Mouse (Mus musculus): ENCODE results near the gene Cntn2. TPM values are rescaled to one million over a fixed set of nuclear protein-coding genes. Genes with fewer than 3 reads are reported as not detected.

Gene Cntn2
- total and polyA plus RNA-seq, 2 experiments from 2014 or later: 17.7 to 84.0 TPM

DNA sequence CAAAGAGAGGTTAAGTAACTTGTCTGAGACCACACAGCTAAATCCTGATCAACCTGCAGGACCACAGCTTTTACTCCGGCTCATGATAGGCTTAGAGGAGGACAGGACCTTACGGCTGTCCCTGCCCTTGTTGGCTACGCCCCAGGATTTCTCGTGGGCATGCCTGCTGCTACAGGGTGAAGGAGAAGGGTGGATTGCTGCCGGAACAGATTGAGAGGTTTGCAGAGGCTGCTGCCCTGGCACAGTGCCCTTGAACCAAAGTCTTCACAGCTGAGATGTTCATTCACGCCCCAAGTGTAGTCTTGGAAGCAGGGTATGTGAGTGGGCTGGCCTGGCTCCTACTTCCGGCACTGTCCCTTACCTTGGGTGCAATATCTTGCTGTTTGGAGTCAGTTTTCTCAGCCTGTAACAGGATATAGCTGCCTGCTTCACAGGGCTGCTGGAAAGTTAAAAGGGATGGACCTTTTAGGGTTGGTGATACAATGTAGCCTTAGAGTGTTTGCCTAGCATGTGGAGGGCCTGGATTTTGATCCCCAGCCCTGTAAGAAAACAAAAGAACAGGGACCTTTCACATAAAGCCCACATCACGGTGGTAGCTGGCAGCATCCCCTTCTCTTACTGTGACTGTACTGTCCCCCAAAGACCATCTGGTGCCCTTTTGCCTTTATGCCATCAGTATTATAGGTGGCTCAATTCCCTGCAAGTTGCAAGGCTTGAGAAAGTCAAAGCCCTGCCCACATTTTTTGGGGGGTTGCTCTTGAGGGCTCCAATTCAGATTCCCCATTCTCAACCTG lies 18.0 kb upstream of the Cntn2 start:
- peaks cover 34% of the 10 kb centered on the region for H3K4me1 ChIP-seq (ENCODE audit: insufficient read depth, low read length)
- no peak for TF ChIP-seq CTCF (IDR thresholded peaks at IDR 0.05; ENCODE audit: low read depth)
- ATAC-seq (peak; percentile 30; the same call in 1 of the 2 replicates), DNase-seq (ENCODE audit: low spot score) (peak; percentile 81)
- no peak overlapping the region for H3K9ac ChIP-seq (replicated peaks; ENCODE audit: low read length)
- H3K4me3 ChIP-seq (ENCODE audit: low read length): no peak overlapping the region
- H3K4me2 ChIP-seq (ENCODE audit: low read depth, low read length): no peak overlapping the region
- no peaks in the 10 kb centered on the region for H3K36me3 ChIP-seq (ENCODE audit: insufficient read depth, low read length)
- no peaks in the 10 kb centered on the region for H3K9me3 ChIP-seq (ENCODE audit: low read length)
- peak overlapping the region; percentile 52 for H3K27ac ChIP-seq
- H3K27me3 ChIP-seq (ENCODE audit: insufficient read depth, low read length): no peaks in the 10 kb centered on the region
- WGBS: 35% methylated on average over 8 of the region's 8 CpGs

DNA sequence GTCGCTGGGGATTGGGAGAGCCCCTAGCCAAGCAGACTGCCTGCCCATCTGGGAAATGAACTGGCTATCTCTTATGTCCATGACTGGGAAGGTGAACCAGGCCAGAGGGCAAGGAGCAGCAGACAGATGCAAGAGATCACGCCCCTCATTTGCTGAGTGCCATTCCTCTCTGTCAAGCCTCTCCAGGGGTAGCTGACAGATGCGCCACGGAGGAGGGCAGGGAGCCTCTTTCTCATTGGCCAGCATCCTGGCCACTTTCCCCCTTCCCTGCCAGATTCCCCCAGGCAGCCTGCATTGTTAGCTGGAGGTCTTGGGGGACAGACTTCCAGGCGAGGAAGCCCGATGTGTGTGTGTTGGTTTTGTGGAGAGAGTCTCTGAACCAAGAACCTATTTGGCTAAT lies 16.0 kb upstream of the Cntn2 start:
- DNase-seq (ENCODE audit: low spot score) (peak; percentile 31), ATAC-seq (no peak)
- 7% methylated on average over 6 of the region's 6 CpGs for WGBS

DNA sequence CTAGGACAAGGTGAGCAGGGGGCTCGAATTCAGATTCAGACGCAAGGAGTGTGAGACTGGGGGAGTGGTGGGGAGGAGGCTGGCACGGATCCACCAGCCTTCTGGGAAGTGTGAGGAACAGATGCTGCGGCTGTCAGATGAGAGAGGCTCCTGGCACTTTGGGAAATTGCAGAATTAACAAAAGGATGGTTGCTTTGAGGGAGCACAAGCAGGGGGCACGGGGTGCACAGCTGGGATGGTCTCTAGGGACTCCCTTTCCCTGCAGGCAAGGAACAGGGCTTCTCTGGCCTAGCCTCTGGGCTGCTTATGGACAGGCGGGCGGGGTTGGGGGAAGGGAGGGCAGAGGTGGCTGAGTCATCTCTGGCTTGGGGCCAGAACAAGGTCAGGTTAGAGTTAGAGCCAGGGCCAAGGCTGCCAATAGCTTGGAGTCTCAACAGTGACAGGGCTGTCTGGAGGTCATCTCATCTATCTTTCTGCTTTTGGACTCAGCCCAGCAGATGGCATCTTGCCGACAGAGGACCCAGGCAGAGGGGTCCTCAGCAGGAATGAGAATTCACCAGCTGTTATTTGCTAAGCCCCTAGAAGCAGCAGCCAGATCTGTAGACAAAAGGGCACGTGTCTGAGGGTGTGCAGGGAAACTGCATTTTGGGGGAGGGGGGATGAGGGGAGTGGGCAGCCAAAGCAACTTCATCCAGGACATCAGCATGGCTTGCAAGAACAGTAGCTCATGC lies 15.0 kb upstream of the Cntn2 start:
- H3K27ac ChIP-seq: peak overlapping the region; percentile 32
- no peak overlapping the region for H3K4me3 ChIP-seq (ENCODE audit: low read length)
- no peaks in the 10 kb centered on the region for H3K9me3 ChIP-seq (ENCODE audit: low read length)
- 0 out of 2 replicates have a peak, but pooled peaks have one; percentile 19 for TF ChIP-seq CTCF (IDR thresholded peaks at IDR 0.05; ENCODE audit: low read depth)
- no peaks in the 10 kb centered on the region for H3K27me3 ChIP-seq (ENCODE audit: insufficient read depth, low read length)
- no peaks in the 10 kb centered on the region for H3K36me3 ChIP-seq (ENCODE audit: insufficient read depth, low read length)
- 17% methylated on average over 9 of the region's 9 CpGs for WGBS
- no peak overlapping the region for H3K4me2 ChIP-seq (ENCODE audit: low read depth, low read length)
- peak; percentile 77 for ATAC-seq
- H3K9ac ChIP-seq (replicated peaks; ENCODE audit: low read length): no peak overlapping the region
- DNase-seq (ENCODE audit: low spot score): peak; percentile 81
- peaks cover 34% of the 10 kb centered on the region for H3K4me1 ChIP-seq (ENCODE audit: insufficient read depth, low read length)

More for the DNA sequence above, 16.0 kb upstream of the Cntn2 start:
- H3K27ac ChIP-seq: peak overlapping the region; percentile 32; the same call in 1 of the 2 replicates
- H3K27me3 ChIP-seq (ENCODE audit: insufficient read depth, low read length): no peaks in the 10 kb centered on the region
- no peaks in the 10 kb centered on the region for H3K9me3 ChIP-seq (ENCODE audit: low read length)
- H3K9ac ChIP-seq (replicated peaks; ENCODE audit: low read length): no peak overlapping the region
- H3K4me2 ChIP-seq (ENCODE audit: low read depth, low read length): no peak overlapping the region
- no peaks in the 10 kb centered on the region for H3K36me3 ChIP-seq (ENCODE audit: insufficient read depth, low read length)
- peaks cover 34% of the 10 kb centered on the region for H3K4me1 ChIP-seq (ENCODE audit: insufficient read depth, low read length)
- TF ChIP-seq CTCF (IDR thresholded peaks at IDR 0.05; ENCODE audit: low read depth): no peak
- no peak overlapping the region for H3K4me3 ChIP-seq (ENCODE audit: low read length)

GRCm38 (mm10) chr1:132543789-132544188 lies 733 bp upstream of the Cntn2 start:
- Histone ChIP-seq H3K9ac (replicated peaks; ENCODE audit: low read length) (no peak overlapping the region; the same call in 1 of the 2 replicates), H3K4me2 (ENCODE audit: low read depth, low read length) (peak overlapping the region; percentile 73; the same call in 1 of the 2 replicates), H3K27me3 (ENCODE audit: insufficient read depth, low read length) (no peaks in the 10 kb centered on the region), H3K36me3 (ENCODE audit: insufficient read depth, low read length) (no peaks in the 10 kb centered on the region), H3K4me3 (ENCODE audit: low read length) (no peak overlapping the region), H3K9me3 (ENCODE audit: low read length) (no peaks in the 10 kb centered on the region), H3K4me1 (ENCODE audit: insufficient read depth, low read length) (peaks cover 4% of the 10 kb centered on the region; the same call in 1 of the 2 replicates), H3K27ac (peak overlapping the region; percentile 36; the same call in 1 of the 2 replicates)
- DNase-seq (ENCODE audit: low spot score) (peak; percentile 33), ATAC-seq (no peak)
- no peak for TF ChIP-seq CTCF (IDR thresholded peaks at IDR 0.05; ENCODE audit: low read depth)
- WGBS: 54% methylated on average over 8 of the region's 8 CpGs

GRCm38 (mm10) chr1:132541824-132542599 lies 1.0 kb downstream of the Cntn2 start:
- DNase-seq (ENCODE audit: low spot score) (no peak), ATAC-seq (peak; percentile 4; the same call in 1 of the 2 replicates)
- Histone ChIP-seq H3K36me3 (ENCODE audit: insufficient read depth, low read length) (no peaks in the 10 kb centered on the region), H3K4me2 (ENCODE audit: low read depth, low read length) (peak overlapping the region; percentile 73), H3K27ac (peak overlapping the region; percentile 64), H3K4me1 (ENCODE audit: insufficient read depth, low read length) (peaks cover 8% of the 10 kb centered on the region; the same call in 1 of the 2 replicates), H3K4me3 (ENCODE audit: low read length) (peak overlapping the region; percentile 48), H3K9me3 (ENCODE audit: low read length) (no peaks in the 10 kb centered on the region), H3K27me3 (ENCODE audit: insufficient read depth, low read length) (no peaks in the 10 kb centered on the region), H3K9ac (replicated peaks; ENCODE audit: low read length) (peak overlapping the region; percentile 62)
- 14% methylated on average over 5 of the region's 5 CpGs for WGBS
- no peak for TF ChIP-seq CTCF (IDR thresholded peaks at IDR 0.05; ENCODE audit: low read depth)

DNA sequence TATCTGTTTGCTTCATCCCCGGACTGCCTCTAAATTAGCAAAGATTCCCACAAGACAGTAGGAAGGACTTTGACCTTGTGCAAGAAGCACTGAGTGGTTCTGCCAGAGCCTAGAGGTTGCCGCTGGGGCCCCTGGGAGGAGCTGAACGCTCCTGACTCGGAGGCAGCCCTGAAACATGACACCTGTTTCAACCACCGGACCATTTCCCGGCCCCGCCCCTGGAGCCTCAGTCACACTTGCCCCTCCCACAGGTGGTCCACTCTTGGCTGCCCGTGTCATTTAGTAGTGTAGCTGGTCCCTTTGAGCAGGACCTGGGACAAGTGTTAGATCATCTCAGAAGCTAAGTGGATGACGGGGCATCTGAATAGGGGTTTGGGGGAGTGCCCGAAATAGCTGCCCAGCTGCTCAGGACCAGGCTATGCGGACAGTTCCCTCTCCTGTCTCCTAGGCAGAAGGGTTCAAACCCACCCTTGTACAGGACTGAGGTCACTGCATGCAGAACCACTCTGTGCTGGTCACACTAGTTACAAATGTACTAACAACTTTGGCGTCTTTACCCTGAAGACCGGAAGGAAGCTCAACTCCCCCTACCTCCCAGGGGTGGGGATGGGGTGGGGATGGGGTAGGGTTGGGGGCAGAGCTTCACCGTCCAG lies 1.8 kb downstream of the Cntn2 start:
- no peak overlapping the region for H3K27ac ChIP-seq
- ATAC-seq (no peak), DNase-seq (ENCODE audit: low spot score) (no peak)
- H3K4me3 ChIP-seq (ENCODE audit: low read length): peak overlapping the region; percentile 48
- WGBS: 6% methylated on average over 14 of the region's 14 CpGs
- peaks cover 8% of the 10 kb centered on the region; the same call in 1 of the 2 replicates for H3K4me1 ChIP-seq (ENCODE audit: insufficient read depth, low read length)
- no peaks in the 10 kb centered on the region for H3K27me3 ChIP-seq (ENCODE audit: insufficient read depth, low read length)
- peak overlapping the region; percentile 62; the same call in 1 of the 2 replicates for H3K9ac ChIP-seq (replicated peaks; ENCODE audit: low read length)
- no peaks in the 10 kb centered on the region for H3K36me3 ChIP-seq (ENCODE audit: insufficient read depth, low read length)
- no peaks in the 10 kb centered on the region for H3K9me3 ChIP-seq (ENCODE audit: low read length)
- TF ChIP-seq CTCF (IDR thresholded peaks at IDR 0.05; ENCODE audit: low read depth): no peak
- peak overlapping the region; percentile 73 for H3K4me2 ChIP-seq (ENCODE audit: low read depth, low read length)

All from hindbrain, postnatal 0 days (tissue).